Mouse (Mus musculus) hindbrain, postnatal 0 days (tissue): ENCODE results near the gene Trpm1. TPM values are rescaled to one million over a fixed set of nuclear protein-coding genes. Genes with fewer than 3 reads are reported as not detected.

Experiments
- ATAC-seq: fragments of 200-750 bp; cut with Nextera tagmentation; 2 replicates; pipeline ENCODE4 v1.8.0; 2017; ENCODE audit warnings: mild to moderate bottlenecking, moderate TSS enrichment, moderate library complexity
- DNase-seq: peaks from one replicate; pipeline ENCODE4 v3.0.0-alpha.2; 2015; ENCODE audit warnings: low spot score
- H3K27ac ChIP-seq: fragments of 300-500 bp; sonication (generic); 2 replicates; pipeline ENCODE4 v1.5.1; 2014; ENCODE audit warnings: mild to moderate bottlenecking
- H3K27me3 ChIP-seq: fragments of 300-500 bp; sonication (generic); 2 replicates; pipeline ENCODE4 v1.6.1; 2014; ENCODE audit warnings: low read length, mixed read lengths; ENCODE audit not compliant: insufficient read depth
- H3K36me3 ChIP-seq: fragments of 300-500 bp; sonication (generic); 2 replicates; pipeline ENCODE4 v1.6.1; 2014; ENCODE audit warnings: low read length, mixed read lengths; ENCODE audit not compliant: insufficient read depth
- H3K4me1 ChIP-seq: fragments of 300-500 bp; sonication (generic); 2 replicates; pipeline ENCODE4 v1.6.1; 2014; ENCODE audit warnings: antibody characterized with exemption, low read length, mixed read lengths; ENCODE audit not compliant: insufficient read depth
- H3K4me2 ChIP-seq: fragments of 300-500 bp; sonication (generic); 2 replicates; pipeline ENCODE4 v1.6.1; 2014; ENCODE audit warnings: low read depth, mild to moderate bottlenecking, low read length, moderate library complexity, mixed read lengths
- H3K4me3 ChIP-seq: fragments of 300-500 bp; sonication (generic); 2 replicates; pipeline ENCODE4 v1.5.1; 2014; ENCODE audit warnings: low read length
- H3K9ac ChIP-seq: fragments of 300-500 bp; sonication (generic); replicated peaks from 2 replicates; pipeline ENCODE4 v1.6.1; 2014; ENCODE audit warnings: mild to moderate bottlenecking, low read length, moderate library complexity, mixed read lengths
- H3K9me3 ChIP-seq: fragments of 300-500 bp; sonication (generic); 2 replicates; pipeline ENCODE4 v1.6.1; 2016; ENCODE audit warnings: low read length, mixed read lengths
- CTCF ChIP-seq: IDR thresholded peaks from 2 replicates; pipeline ENCODE4 v1.5.1; 2016; ENCODE audit warnings: antibody characterized with exemption, control low read depth, low read depth
- WGBS: fragments of 180-500 bp; shearing (Covaris S2); extraction: QIAGEN DNeasy Blood & Tissue Kit; methylation state at CpG from one replicate; pipeline ENCODE4 v1.1.7; 2014; 5-methylcytosine and 5-hydroxymethylcytosine counted together
- polyA plus RNA-seq: library from polyadenylated mRNA; unstranded; fragments of >200 nt; fragmentation: Nextera tagmentation; extraction: Ambion mirVana; gene quantifications from 2 replicates; pipeline ENCODE4 v1.2.1, GENCODE M21; 2015
- total RNA-seq: library from RNA; depleted of rRNA; stranded (reverse); fragments of >200 nt; gene quantifications from 2 replicates; pipeline ENCODE4 v1.2.3, GENCODE M21; 2014

The Trpm1 gene
- total and polyA plus RNA-seq, 2 experiments from 2014 or later = 0.16 to 0.33 TPM

- Histone ChIP-seq H3K27me3 (no peaks in the 10 kb centered on the region), H3K4me1 (no peaks in the 10 kb centered on the region), H3K4me3 (no peak overlapping the region), H3K9ac (no peak overlapping the region), H3K27ac (no peak overlapping the region), H3K36me3 (no peaks in the 10 kb centered on the region), H3K4me2 (no peak overlapping the region), H3K9me3 (no peaks in the 10 kb centered on the region)
- DNase-seq (no peak), ATAC-seq (0 out of 2 replicates have a peak, but pooled peaks have one; percentile 29)
- TF ChIP-seq CTCF = no peak
- 69% methylated on average over 14 of the region's 14 CpGs for WGBS
These were observed 38.8 kb downstream of the Trpm1 start for GRCm38 (mm10) chr7:64192261-64192943.

GRCm38 (mm10) chr7:64193476-64193875 lies 39.8 kb downstream of the Trpm1 start:
- no peak overlapping the region for H3K9ac ChIP-seq
- no peak overlapping the region for H3K27ac ChIP-seq
- H3K4me3 ChIP-seq = no peak overlapping the region
- H3K27me3 ChIP-seq = no peaks in the 10 kb centered on the region
- no peak overlapping the region for H3K4me2 ChIP-seq
- TF ChIP-seq CTCF = no peak
- ATAC-seq = no peak
- no peaks in the 10 kb centered on the region for H3K9me3 ChIP-seq
- no peaks in the 10 kb centered on the region for H3K36me3 ChIP-seq
- no peaks in the 10 kb centered on the region for H3K4me1 ChIP-seq
- no peak for DNase-seq
- 53% methylated on average over 5 of the region's 5 CpGs for WGBS

- WGBS = 84% methylated on average over 3 of the region's 3 CpGs
- no peak overlapping the region for H3K4me3 ChIP-seq
- H3K36me3 ChIP-seq = no peaks in the 10 kb centered on the region
- no peak for TF ChIP-seq CTCF
- no peaks in the 10 kb centered on the region for H3K9me3 ChIP-seq
- no peak for DNase-seq
- H3K27ac ChIP-seq = no peak overlapping the region
- ATAC-seq = no peak
- no peaks in the 10 kb centered on the region for H3K27me3 ChIP-seq
- no peak overlapping the region for H3K4me2 ChIP-seq
- H3K4me1 ChIP-seq = no peaks in the 10 kb centered on the region
- H3K9ac ChIP-seq = no peak overlapping the region
These were observed 42.5 kb downstream of the Trpm1 start for GRCm38 (mm10) chr7:64196114-64196513.

- H3K9ac ChIP-seq = no peak overlapping the region
- no peak overlapping the region for H3K4me2 ChIP-seq
- no peaks in the 10 kb centered on the region for H3K9me3 ChIP-seq
- DNase-seq (peak; percentile 19), ATAC-seq (no peak)
- TF ChIP-seq CTCF = no peak
- no peak overlapping the region for H3K4me3 ChIP-seq
- H3K4me1 ChIP-seq = no peaks in the 10 kb centered on the region
- no peak overlapping the region for H3K27ac ChIP-seq
- WGBS = 63% methylated on average over 5 of the region's 5 CpGs
- H3K27me3 ChIP-seq = no peaks in the 10 kb centered on the region
- no peaks in the 10 kb centered on the region for H3K36me3 ChIP-seq
These were observed 55.1 kb downstream of the Trpm1 start for GRCm38 (mm10) chr7:64208700-64209099.

- Histone ChIP-seq H3K4me1 (no peaks in the 10 kb centered on the region), H3K27ac (no peak overlapping the region), H3K36me3 (no peaks in the 10 kb centered on the region), H3K4me3 (no peak overlapping the region), H3K27me3 (no peaks in the 10 kb centered on the region), H3K4me2 (no peak overlapping the region), H3K9me3 (no peaks in the 10 kb centered on the region), H3K9ac (no peak overlapping the region)
- no peak for ATAC-seq
- DNase-seq = no peak
- TF ChIP-seq CTCF = no peak
- 90% methylated on average over 4 of the region's 4 CpGs for WGBS
These were observed 59.2 kb downstream of the Trpm1 start for GRCm38 (mm10) chr7:64212870-64213269.

GRCm38 (mm10) chr7:64214066-64214465 lies 60.4 kb downstream of the Trpm1 start:
- H3K4me3 ChIP-seq = no peak overlapping the region
- ATAC-seq (no peak), DNase-seq (no peak)
- H3K9ac ChIP-seq = no peak overlapping the region
- no peak overlapping the region for H3K4me2 ChIP-seq
- 55% methylated on average over 4 of the region's 4 CpGs for WGBS
- H3K27ac ChIP-seq = no peak overlapping the region
- no peak for TF ChIP-seq CTCF
- H3K27me3 ChIP-seq = no peaks in the 10 kb centered on the region
- no peaks in the 10 kb centered on the region for H3K9me3 ChIP-seq
- no peaks in the 10 kb centered on the region for H3K36me3 ChIP-seq
- no peaks in the 10 kb centered on the region for H3K4me1 ChIP-seq

- Histone ChIP-seq H3K4me1 (no peaks in the 10 kb centered on the region), H3K9me3 (no peaks in the 10 kb centered on the region), H3K27me3 (no peaks in the 10 kb centered on the region), H3K9ac (no peak overlapping the region), H3K4me2 (no peak overlapping the region), H3K4me3 (no peak overlapping the region), H3K36me3 (no peaks in the 10 kb centered on the region), H3K27ac (no peak overlapping the region)
- DNase-seq = no peak
- ATAC-seq = no peak
- 86% methylated on average over 4 of the region's 4 CpGs for WGBS
- TF ChIP-seq CTCF = no peak
These were observed 62.0 kb downstream of the Trpm1 start for GRCm38 (mm10) chr7:64215613-64216012.
